Mouse (Mus musculus): ENCODE results near the gene Chid1. TPM values are rescaled to one million over a fixed set of nuclear protein-coding genes. Genes with fewer than 3 reads are reported as not detected.
A peak's percentile ranks its signal among the peaks of the same experiment; 100 is the strongest.

The Chid1 gene
- polyA plus RNA-seq, 1 experiment from 2014 or later, result 25.2 TPM

DNA sequence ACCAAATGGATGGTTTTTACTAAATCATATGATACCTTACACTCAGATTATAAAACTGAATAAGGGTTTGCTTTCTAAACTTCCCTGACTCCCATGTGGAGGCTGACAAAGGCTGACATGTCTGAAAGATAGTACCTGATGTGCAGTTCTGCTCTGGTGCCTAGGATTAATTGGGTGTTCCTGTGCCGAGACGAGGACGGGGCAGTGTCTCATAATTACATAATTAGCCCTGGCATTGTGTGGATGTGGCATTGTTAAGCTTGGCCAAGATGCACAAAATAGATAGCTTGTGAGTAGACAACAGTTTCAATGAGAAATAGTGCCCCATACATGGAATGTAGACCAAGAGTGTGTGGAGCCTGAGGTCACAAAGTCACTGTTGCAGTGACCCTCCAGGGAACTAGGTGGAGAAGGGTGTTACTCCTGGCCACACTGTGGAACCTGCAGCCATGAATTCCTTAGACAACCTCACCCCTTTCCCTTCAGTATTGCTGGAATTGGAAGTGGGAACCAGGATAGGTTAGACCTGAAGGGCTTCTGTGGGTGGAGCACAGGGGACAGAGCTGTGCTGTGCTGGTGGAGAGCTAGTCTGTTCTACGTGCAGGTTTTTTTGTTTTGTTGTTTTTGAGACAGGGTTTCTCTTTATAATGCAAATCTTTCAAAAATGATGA is 31.1 kb upstream of the Chid1 start:
- Histone ChIP-seq H3K4me2 (no peak overlapping the region), H3K9me3 (replicated peaks) (no peaks in the 10 kb centered on the region), H3K4me1 (replicated peaks) (peaks cover 83% of the 10 kb centered on the region), H3K36me3 (replicated peaks) (peaks cover 33% of the 10 kb centered on the region), H3K9ac (no peak overlapping the region), H3K27me3 (no peaks in the 10 kb centered on the region), H3K27ac (replicated peaks) (no peak overlapping the region), H3K4me3 (replicated peaks) (no peak overlapping the region)
- WGBS (ENCODE audit: insufficient replicate concordance), result 72% methylated on average over 4 of the region's 4 CpGs
- ATAC-seq (ENCODE audit: insufficient read depth), result no peak

DNA sequence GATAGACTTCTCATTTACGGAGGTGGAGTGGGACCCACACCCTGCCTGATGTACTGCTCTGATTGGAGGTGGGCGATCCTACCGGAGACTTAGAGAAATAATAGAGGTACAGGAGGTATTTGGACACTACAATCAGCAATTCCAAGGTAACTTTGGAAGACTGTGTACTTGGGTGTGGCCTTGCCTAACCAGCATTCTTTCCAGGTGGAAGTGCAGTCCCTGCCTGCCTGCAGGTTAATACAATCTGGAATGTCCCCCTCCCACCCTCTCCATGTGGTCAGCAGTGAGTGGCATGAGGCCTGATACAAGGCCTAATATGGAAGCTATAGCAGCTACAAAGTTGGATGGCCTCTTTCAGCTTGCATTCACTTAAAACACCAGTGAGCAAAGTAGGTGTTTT is 30.3 kb upstream of the Chid1 start:
- H3K36me3 ChIP-seq (replicated peaks), result peaks cover 42% of the 10 kb centered on the region
- H3K4me2 ChIP-seq, result no peak overlapping the region
- H3K27me3 ChIP-seq, result no peaks in the 10 kb centered on the region
- H3K9me3 ChIP-seq (replicated peaks), result no peaks in the 10 kb centered on the region
- WGBS (ENCODE audit: insufficient replicate concordance), result 84% methylated on average over 3 of the region's 3 CpGs
- no peak overlapping the region for H3K9ac ChIP-seq
- no peak overlapping the region for H3K4me3 ChIP-seq (replicated peaks)
- ATAC-seq (ENCODE audit: insufficient read depth), result no peak
- no peak overlapping the region for H3K27ac ChIP-seq (replicated peaks)
- H3K4me1 ChIP-seq (replicated peaks), result peaks cover 86% of the 10 kb centered on the region

DNA sequence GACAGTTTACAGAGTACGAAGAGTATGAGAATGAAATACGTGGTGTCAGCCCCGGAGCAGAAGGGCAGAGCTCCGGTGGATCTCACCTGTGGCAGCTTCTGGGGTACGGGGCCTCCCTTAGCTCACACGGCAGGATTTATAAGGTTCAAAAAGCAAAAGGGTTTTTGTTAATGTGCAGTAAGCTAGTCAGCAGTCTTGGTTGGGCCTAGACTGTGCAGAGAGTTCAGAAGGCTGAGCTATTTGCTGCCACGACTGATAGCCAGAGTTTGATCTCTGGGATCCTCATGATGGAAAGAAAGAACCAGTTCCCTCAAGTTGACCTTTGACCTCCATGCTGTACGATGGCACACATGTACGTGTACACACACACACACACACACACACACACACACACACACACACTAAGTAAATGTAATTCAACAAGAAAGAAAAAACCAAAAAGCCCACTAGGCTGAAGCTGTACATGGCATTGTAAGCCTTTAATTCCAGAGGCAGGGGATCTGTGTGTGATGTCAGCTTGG is 29.7 kb upstream of the Chid1 start:
- H3K27me3 ChIP-seq, result no peaks in the 10 kb centered on the region
- H3K4me1 ChIP-seq (replicated peaks), result peaks cover 88% of the 10 kb centered on the region
- H3K9me3 ChIP-seq (replicated peaks), result no peaks in the 10 kb centered on the region
- peaks cover 47% of the 10 kb centered on the region for H3K36me3 ChIP-seq (replicated peaks)
- no peak overlapping the region for H3K4me3 ChIP-seq (replicated peaks)
- no peak overlapping the region for H3K4me2 ChIP-seq
- H3K27ac ChIP-seq (replicated peaks), result peak overlapping the region; percentile 16; the same call in 1 of the 2 replicates
- H3K9ac ChIP-seq, result no peak overlapping the region
- ATAC-seq (ENCODE audit: insufficient read depth), result no peak
- 76% methylated on average over 9 of the region's 9 CpGs for WGBS (ENCODE audit: insufficient replicate concordance)

GRCm38 (mm10) chr7:141566587-141566986 is 26.9 kb upstream of the Chid1 start:
- no peak overlapping the region for H3K4me2 ChIP-seq
- H3K9ac ChIP-seq, result no peak overlapping the region
- H3K9me3 ChIP-seq (replicated peaks), result no peaks in the 10 kb centered on the region
- H3K27me3 ChIP-seq, result no peaks in the 10 kb centered on the region
- peak overlapping the region; percentile 21; the same call in 1 of the 2 replicates for H3K27ac ChIP-seq (replicated peaks)
- peaks cover 80% of the 10 kb centered on the region for H3K4me1 ChIP-seq (replicated peaks)
- WGBS (ENCODE audit: insufficient replicate concordance), result 75% methylated on average over 7 of the region's 7 CpGs
- H3K36me3 ChIP-seq (replicated peaks), result peaks cover 47% of the 10 kb centered on the region
- no peak overlapping the region for H3K4me3 ChIP-seq (replicated peaks)
- no peak for ATAC-seq (ENCODE audit: insufficient read depth)

GRCm38 (mm10) chr7:141564561-141564960 is 24.9 kb upstream of the Chid1 start:
- Histone ChIP-seq H3K9me3 (replicated peaks) (no peaks in the 10 kb centered on the region), H3K4me2 (peak overlapping the region; percentile 92), H3K36me3 (replicated peaks) (peaks cover 39% of the 10 kb centered on the region), H3K4me1 (replicated peaks) (peaks cover 86% of the 10 kb centered on the region), H3K27ac (replicated peaks) (peak overlapping the region; percentile 98), H3K4me3 (replicated peaks) (peak overlapping the region; percentile 95), H3K9ac (0 out of 2 replicates have a peak overlapping the region, but pooled peaks have one; percentile 25), H3K27me3 (no peaks in the 10 kb centered on the region)
- WGBS (ENCODE audit: insufficient replicate concordance), result 72% methylated on average over 7 of the region's 7 CpGs
- no peak for ATAC-seq (ENCODE audit: insufficient read depth)

- ATAC-seq (ENCODE audit: insufficient read depth), result no peak
- WGBS (ENCODE audit: insufficient replicate concordance), result 3% methylated on average over 21 of the region's 21 CpGs
- peak overlapping the region; percentile 95 for H3K4me3 ChIP-seq (replicated peaks)
- peak overlapping the region; percentile 99 for H3K9ac ChIP-seq
- H3K36me3 ChIP-seq (replicated peaks), result peaks cover 30% of the 10 kb centered on the region
- H3K4me1 ChIP-seq (replicated peaks), result peaks cover 85% of the 10 kb centered on the region
- peak overlapping the region; percentile 98 for H3K27ac ChIP-seq (replicated peaks)
- H3K4me2 ChIP-seq, result peak overlapping the region; percentile 92
- no peaks in the 10 kb centered on the region for H3K9me3 ChIP-seq (replicated peaks)
- H3K27me3 ChIP-seq, result no peaks in the 10 kb centered on the region
Measured at GRCm38 (mm10) chr7:141562852-141563427, 23.3 kb upstream of the Chid1 start.

- 1% methylated on average over 33 of the region's 33 CpGs for WGBS (ENCODE audit: insufficient replicate concordance)
- Histone ChIP-seq H3K36me3 (replicated peaks) (peaks cover 29% of the 10 kb centered on the region), H3K27ac (replicated peaks) (peak overlapping the region; percentile 98), H3K4me2 (peak overlapping the region; percentile 92), H3K4me1 (replicated peaks) (peaks cover 87% of the 10 kb centered on the region), H3K9ac (peak overlapping the region; percentile 99), H3K4me3 (replicated peaks) (peak overlapping the region; percentile 95), H3K27me3 (no peaks in the 10 kb centered on the region), H3K9me3 (replicated peaks) (no peaks in the 10 kb centered on the region)
- ATAC-seq (ENCODE audit: insufficient read depth), result no peak
Measured at GRCm38 (mm10) chr7:141562421-141562851, 22.8 kb upstream of the Chid1 start.

- Histone ChIP-seq H3K27me3 (no peaks in the 10 kb centered on the region), H3K9me3 (replicated peaks) (no peaks in the 10 kb centered on the region), H3K27ac (replicated peaks) (peak within 1 kb of the TSS; percentile 98), H3K4me2 (peak within 1 kb of the TSS; percentile 92), H3K9ac (peak within 1 kb of the TSS; percentile 99), H3K36me3 (replicated peaks) (peaks cover 23% of the 10 kb centered on the region), H3K4me3 (replicated peaks) (peak within 1 kb of the TSS; percentile 95), H3K4me1 (replicated peaks) (peaks cover 87% of the 10 kb centered on the region)
- under 1% methylated on average over 71 of the region's 72 CpGs for WGBS (ENCODE audit: insufficient replicate concordance)
- ATAC-seq (ENCODE audit: insufficient read depth), result peak; percentile 84
Measured at GRCm38 (mm10) chr7:141561682-141562391, 22.2 kb upstream of the Chid1 start, which contains the start of gene Ap2a2. Ap2a2 (plus strand) TSS chr7:141562173.

DNA sequence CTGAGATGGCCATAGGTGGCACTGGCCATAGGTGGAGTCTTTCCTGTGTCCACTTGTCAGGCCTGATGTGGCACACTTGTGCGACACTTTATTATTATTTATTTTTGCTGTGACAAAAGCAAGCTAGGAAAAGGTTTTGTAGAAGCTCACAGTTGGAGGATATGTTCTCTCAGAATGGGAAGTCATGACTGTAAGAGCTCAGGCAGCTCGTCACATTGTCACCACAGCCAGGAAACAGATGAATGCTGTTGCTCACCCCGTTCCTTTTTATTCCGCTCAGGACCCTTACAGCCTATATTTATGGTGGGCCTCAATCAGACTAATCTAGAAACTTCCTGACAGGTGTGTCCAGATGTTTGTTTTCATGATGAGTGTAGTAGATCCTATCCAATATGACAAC is 20.8 kb upstream of the Chid1 start:
- Histone ChIP-seq H3K4me3 (replicated peaks) (no peak overlapping the region), H3K27ac (replicated peaks) (peak overlapping the region; percentile 98), H3K9ac (peak overlapping the region; percentile 12; the same call in 1 of the 2 replicates), H3K27me3 (no peaks in the 10 kb centered on the region), H3K9me3 (replicated peaks) (no peaks in the 10 kb centered on the region), H3K4me1 (replicated peaks) (peaks cover 87% of the 10 kb centered on the region), H3K36me3 (replicated peaks) (peaks cover 11% of the 10 kb centered on the region), H3K4me2 (peak overlapping the region; percentile 92)
- no peak for ATAC-seq (ENCODE audit: insufficient read depth)
- 47% methylated on average over 4 of the region's 4 CpGs for WGBS (ENCODE audit: insufficient replicate concordance)

- no peak for ATAC-seq (ENCODE audit: insufficient read depth)
- Histone ChIP-seq H3K27me3 (no peaks in the 10 kb centered on the region), H3K36me3 (replicated peaks) (peaks cover 5% of the 10 kb centered on the region), H3K9me3 (replicated peaks) (no peaks in the 10 kb centered on the region), H3K27ac (replicated peaks) (peak overlapping the region; percentile 98), H3K9ac (peak overlapping the region; percentile 12), H3K4me1 (replicated peaks) (peaks cover 81% of the 10 kb centered on the region), H3K4me3 (replicated peaks) (no peak overlapping the region), H3K4me2 (peak overlapping the region; percentile 92)
- WGBS (ENCODE audit: insufficient replicate concordance), result 28% methylated on average over 2 of the region's 2 CpGs
Measured at GRCm38 (mm10) chr7:141559726-141560325, 20.2 kb upstream of the Chid1 start.
